Mouse (Mus musculus) ES-E14 (cell line): ENCODE measurements around the gene Prr15l.

Experiments used
- CHD2 ChIP-seq: IDR thresholded peaks from 2 replicates; pipeline ENCODE4 v1.6.1; 2014; ENCODE audit warnings: mild to moderate bottlenecking, low read depth, low read length, inconsistent platforms
- HCFC1 ChIP-seq: IDR thresholded peaks from 2 replicates; pipeline ENCODE4 v1.6.1; 2012; ENCODE audit warnings: low read length, inconsistent platforms, borderline replicate concordance; ENCODE audit not compliant: insufficient read depth
- ZNF384 ChIP-seq: IDR thresholded peaks from 2 replicates; pipeline ENCODE4 v1.6.1; 2012; ENCODE audit warnings: low read depth, low read length, inconsistent platforms

GRCm38 (mm10) chr11:96895886-96896285 lies 32.0 kb upstream of the Prr15l start:
- TF ChIP-seq CHD2 (no peak), HCFC1 (no peak), ZNF384 (no peak)
